Mouse (Mus musculus): ENCODE measurements at regions not wholly inside any gene's neighbourhood (a gene's known extent, or its start where the extent isn't known, plus 50 kb on each side); places are given as distances from the start of the nearest gene placed in this dataset.

DNA sequence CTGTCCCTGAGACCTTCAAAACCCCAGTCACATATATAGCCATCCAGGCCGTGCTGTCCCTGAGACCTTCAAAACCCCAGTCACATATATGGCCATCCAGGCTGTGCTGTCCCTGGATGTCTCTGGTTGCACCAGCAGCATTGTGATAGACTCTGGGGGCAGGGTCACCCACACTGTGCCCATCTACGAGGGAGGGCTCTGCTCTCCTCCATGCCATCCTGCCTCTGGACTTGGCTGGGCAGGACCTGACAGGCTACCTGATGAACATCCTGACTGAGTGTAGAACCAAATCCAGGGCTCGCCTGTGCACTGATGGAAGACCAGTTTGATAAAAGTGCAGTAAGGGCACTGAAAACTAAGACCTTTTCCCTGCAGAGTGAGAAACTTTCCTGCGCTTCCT lies 63.1 kb upstream of the S1pr3 start:
- no peak for DNase-seq

DNA sequence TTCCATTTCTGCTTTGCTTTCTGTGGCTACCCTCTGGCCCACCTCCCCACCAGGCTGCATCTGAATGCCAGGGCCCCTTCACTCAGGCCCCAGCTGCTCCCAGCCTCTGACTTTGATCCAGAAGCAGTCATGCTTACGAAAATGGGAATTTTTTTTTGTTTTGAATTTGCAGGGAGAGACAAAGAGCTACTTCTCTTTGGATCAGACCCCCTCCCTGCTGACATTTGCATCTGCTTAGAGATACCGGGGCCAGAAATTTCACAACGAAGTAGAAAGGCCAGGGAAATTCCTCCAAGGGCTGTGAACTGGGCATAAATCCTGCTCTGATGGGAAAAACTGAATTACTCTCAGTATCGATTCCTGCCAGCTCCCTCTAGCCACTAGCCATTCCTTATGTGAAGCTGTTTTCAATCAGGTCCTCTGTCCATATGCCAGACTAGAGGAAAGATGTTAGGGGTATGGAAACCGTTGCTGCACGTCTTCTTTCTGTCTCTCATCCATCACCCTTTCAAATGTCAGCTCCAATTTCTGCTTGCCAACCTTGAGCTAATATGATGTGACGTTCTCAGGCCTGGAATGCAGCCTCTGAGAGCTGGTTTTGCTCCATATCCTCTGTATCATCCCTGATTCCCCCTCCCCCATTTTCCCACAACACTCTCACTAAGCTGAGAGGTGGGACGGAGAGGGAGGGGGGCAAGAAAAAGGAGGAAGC lies 62.4 kb upstream of the S1pr3 start:
- no peak for DNase-seq

DNA sequence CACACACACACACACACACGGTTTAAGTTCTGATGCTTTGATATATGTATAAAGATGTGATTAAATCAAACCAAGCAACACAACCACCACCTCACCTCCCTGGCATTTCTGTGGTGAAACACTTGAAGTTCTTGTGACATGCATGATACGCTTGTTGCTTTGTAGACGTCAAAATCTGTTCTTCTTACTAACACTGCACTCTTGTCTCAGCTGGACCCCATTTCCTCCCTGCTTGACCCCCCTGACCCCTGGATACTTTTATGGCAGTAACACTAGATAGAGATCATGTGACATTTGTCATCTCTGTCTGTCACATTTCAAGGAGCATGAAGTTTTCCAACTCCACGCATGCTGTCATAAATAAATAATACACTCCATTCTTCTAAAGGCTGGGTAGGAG lies 59.7 kb upstream of the S1pr3 start:
- no peak for DNase-seq

DNA sequence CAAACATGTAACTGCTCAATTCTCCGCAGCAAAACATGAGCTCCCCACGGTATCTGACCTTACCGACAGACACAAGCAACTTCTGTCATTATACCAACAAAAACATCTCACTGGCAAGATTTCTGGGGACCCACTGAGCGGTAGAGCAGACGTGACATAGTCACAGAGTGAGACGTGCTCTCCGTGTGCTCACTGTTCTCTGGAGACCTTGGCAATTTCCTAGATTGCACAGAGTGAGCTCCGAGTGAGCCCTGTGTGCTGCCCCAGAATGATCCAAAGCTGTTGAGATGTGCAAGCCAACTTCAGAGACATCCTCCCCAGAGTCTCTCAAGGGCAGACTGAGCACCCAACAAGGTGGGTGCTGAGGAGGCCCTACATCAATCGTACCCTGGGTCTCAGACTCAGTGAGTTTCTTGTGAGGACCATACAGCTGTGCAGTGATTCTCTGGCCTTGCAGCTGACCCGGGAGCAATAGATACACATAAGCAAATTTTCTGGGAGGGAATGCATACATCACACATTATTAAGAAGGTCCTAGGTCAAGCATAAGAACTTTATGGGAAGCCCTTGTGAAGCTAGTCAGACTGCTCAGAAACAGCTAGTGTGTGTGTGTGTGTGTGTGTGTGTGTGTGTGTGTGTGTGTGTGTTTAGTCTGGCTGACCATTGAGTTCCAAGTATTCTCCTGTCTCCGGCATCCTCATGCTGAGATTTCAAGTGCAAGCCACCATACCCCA lies 58.5 kb upstream of the S1pr3 start:
- DNase-seq = no peak

DNA sequence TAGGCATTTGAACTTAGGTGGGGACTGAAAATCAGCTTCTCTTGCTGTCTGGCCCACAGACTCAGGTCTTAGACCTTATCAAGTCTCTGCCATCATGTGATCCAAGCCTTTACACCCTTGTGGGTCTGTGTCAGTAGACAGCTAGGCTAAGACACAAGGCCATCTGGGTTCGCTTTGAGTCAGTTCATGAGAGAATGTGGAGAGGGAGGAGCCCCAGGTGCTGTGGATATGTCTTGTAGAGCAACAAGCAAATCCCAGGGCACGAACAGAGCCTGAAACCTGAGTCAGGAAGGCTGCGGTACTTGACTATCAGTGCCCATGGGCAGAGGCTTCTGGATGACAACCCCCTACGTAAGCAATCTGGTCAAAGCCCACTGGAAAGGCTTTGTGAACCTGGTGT lies 55.6 kb upstream of the S1pr3 start:
- DNase-seq = no peak

DNA sequence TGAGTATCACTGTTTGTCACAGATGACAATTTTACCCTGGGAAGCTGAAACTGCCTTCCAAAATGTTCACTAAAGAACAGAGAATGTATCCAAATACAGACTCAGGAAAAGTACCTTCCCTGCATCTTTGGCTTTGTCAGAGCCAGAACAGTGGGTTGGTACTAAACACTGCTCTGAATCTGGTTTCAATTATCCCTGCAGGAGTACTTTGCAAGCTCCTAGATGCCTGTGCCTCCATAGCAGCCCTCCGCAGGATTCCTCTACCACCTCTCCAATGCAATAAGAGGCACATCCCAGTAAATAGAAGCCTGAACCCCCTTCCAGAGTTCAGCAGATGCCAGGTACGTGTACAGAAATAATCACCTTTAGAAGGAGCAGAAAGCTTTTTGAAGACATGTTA lies 52.9 kb upstream of the S1pr3 start:
- DNase-seq = no peak

Data from cerebellum, postnatal 25 days (tissue).